Mouse (Mus musculus) olfactory bulb, adult 2 months (tissue): ENCODE data around the gene Iqck.

Experiments used
- CTCF ChIP-seq: fragments of 200-500 bp; IDR thresholded peaks from 2 replicates; pipeline ENCODE4 v1.5.1; 2012; ENCODE audit warnings: low read depth, mild to moderate bottlenecking, low read length, moderate library complexity; ENCODE audit not compliant: insufficient read depth
- POLR2A ChIP-seq: fragments of 200-500 bp; IDR thresholded peaks from 2 replicates; pipeline ENCODE4 v1.6.1; 2012; ENCODE audit warnings: mild to moderate bottlenecking, low read depth, low read length, moderate library complexity; ENCODE audit not compliant: insufficient read depth

DNA sequence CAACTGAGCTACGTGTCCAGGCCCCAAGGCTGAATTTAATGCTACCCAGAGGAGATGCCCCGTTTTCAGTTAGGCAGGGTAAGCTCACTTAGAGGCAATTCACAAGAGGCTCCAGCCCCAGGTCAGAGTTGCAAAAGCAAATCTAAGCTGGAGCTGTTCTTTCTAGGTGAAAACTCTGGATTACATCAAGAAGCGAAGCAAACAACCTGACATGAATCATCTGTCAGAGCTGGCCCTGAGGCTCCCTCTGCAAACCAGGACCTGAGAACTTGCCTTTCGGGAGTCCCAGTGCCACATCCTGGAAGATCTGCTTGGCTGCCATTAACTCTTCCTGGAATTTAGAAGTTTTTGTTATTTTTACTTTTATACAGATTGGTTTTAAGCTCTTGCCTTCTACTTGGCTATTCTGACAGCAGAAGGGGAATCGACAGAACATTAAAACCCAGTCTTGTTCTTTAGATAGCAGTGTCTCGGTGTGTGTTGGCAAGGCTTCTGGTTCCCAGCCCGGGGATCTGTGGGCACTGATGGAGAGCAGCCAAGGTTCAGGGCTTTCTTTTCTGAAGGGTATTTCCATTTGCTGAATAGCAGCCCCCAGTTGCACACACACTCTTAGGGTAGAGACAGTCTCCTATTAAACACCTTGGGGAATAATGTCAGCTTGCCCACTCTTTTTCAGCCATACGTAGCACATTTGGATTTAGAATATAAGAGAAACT, 14.4 kb upstream of the Iqck start:
- no peak for TF ChIP-seq CTCF
- TF ChIP-seq POLR2A: no peak
